Mouse (Mus musculus) B cell, adult 2 months (primary cell): Measurements from ENCODE around the gene Tmem86b.
A peak's percentile ranks its signal among the peaks of the same experiment; 100 is the strongest.

Experiments
- DNase-seq, 2 experiments: peaks; one replicate each; pipeline ENCODE4 v3.0.0; 2022

Gene Tmem86b

DNA sequence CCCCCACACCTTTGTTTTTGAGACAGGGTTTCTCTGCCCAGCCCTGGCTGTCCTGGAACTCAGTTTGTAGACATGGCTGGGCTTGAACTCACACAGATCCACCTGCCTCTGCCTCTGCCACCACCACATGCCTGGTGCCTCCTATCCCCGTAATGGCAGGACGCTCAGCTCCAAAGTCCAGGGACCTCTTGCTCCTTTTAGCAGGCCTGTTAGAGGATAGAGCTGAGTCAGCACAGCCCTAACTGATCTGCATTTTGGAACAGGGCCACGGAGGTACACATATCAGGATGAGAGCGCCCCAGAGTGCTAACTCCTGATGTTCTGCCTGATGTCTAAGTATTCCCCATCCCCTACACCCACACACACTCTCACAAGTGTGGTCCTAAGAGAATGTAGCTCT is at the start of gene Tmem86b:
Tmem86b (minus strand) TSS at position 392 of the 400 bp plus-strand sequence.
- DNase-seq = no peak

DNA sequence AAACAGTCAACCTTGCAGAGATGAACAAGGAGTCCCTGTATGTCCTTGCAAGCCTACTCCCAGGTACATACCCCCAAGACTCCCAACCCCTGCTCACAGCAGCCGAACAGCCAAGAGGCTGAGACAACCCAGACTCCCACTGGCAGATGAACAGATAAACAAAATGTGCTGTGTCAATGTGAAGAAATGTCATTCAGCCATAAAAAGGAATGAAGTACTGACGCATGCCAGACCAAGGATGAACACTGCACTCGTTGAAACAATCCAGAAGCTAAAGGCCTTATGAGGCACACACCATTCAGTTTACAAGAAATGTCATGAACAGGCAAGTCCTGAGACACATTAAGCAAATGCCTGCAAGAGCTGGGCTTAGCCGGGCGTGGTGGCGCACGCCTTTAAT is 44.0 kb upstream of the Tmem86b start:
- no peak for DNase-seq

DNA sequence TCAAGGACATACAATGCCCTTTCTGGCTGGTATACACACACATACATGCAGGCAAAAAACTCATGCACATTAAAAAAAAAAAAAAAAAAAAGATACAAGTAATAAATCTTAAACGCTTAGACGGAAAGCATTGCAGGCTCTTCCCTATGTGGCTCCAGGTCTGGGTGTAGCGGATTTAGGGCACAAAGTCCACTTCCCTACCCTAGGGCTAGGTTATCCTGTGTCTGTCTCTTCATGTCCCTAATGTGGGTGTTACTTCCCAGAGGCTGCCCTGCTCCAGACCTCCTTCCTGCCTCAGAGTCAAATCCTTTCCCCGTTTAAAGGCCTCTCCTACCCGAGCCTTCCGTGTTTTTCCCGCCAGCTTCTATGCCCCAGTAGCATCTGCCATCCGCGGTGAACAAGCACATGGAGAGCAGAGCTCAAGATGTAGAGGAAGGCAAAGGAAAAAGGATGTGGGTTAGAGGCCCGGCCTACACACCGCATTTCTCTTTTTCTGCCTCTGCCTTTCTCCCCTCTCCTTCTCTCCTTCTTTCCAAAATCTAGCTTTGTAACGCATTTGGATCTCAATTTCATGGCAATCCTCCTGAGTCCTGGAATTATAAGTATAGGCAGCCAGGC is 43.0 kb upstream of the Tmem86b start:
- DNase-seq = no peak

DNA sequence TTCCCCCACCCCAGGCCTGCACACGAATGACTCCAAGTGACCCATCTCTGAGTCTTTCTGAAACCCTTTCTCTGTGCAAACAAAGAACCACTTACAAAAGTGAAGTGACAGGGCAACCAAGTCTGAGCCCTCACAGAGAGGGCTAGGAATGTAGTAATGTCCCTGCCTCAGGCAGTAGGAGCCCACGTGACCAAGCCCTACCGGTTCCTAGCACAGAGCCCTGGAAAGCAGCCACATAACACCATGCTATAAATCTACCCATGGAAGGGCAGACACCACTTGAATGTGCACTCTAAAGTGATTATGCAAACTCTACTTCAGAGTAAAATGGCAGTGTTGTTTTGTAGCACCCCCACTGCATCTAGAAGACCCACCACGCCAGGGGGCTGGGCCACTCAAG is 40.7 kb upstream of the Tmem86b start:
- DNase-seq = no peak

DNA sequence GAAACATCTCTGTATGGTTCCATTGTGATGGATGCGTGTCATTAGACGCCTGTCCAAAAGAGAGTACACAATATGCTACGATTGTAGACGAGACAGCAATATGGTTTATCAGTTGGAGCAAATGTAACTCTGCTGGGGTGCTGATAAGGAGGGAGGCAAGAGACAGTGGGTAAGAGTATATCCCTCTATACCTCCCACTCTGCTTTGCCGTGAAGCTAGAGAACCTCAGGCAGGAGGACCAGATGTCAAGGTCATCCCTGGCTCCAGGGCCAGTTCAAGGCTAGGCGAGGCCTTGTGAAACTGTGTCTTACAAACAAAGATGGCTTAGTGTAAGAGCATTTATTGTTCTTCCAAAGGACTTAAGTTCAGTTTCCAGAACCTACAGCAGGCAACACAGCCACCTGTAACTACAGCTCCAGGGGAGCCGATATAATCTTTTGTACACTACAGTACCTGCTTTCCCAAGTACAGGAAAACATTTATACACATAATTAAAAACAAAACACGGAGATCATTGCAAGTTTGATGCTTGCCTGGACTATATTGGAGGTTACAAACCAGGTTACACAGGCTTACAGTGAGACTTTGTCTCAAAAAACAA is 39.5 kb upstream of the Tmem86b start:
- no peak for DNase-seq

DNA sequence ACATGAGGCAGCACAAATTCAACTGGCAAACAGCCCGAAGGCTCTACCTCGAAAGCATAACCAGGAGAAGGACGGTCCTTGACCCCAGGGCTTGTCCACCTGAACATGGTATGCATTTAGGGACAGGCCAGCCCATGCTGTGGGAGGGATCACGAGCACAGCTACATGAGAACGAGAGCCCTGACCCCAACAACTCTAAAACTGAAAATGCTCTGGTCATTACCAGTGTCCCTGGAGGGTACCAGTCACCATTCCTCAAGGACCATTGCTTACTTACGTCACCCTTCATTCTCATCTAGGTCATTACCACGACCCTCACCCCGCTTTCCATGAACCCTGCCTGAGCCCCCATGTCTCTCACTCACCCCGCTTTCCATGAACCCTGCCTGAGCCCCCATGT is 37.9 kb upstream of the Tmem86b start:
- DNase-seq = no peak

DNA sequence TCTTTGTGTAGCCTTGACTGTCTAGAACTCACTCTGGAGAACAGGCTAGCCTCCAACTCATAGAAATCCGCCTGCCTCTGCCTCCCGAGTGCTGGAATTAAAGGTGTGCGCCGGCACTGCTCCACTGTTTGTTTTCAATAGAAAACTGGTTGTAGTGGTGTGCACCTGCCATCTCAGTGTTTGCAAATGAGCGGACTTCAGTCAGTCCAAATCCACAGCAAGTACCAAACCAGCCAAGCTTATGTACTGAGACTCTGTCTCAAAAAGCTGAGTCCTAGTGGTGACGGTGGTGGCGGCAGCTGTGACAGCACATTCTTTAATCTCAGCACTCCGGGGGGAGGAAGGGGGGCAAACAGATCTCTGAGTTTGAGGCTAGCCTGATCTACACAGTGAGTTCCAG is 37.3 kb upstream of the Tmem86b start:
- no peak for DNase-seq

DNA sequence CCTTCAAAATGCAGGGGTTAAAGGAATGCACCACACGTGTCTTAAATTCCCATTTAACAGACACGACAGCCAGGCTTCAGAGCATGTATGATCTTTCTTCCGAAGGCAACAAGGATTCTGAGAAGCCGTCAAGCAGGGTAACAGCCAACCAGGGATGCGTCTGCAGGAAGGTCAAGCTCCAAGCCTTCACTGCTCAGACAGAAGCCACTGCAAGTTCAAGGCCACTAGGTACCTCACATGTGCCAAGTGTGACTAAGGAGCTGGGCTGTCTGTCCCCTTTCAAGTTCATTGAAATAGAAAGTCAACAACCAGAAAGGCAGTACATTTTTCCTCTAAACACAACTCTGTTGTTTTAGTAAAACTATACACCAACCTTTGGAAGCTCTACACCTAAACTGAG is 35.6 kb upstream of the Tmem86b start:
- DNase-seq = no peak

DNA sequence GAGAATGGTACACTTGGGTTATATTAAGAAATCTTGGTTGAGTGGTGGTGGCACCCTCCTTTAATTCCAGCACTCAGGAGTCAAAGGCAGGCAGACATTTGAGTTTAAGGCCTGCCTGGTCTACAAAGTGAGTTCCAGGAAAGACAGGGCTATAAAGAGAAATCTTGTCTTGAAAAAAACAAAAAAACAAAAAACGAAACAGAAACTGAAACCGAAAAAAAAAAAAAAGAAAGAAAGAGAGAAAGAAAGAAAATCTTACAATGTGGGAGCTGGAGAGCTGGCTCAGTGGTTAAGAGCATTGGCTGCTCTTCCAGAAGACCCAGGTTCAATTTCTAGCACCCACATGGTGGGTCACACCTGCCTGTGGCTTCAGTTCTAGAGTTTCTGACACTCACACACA is 32.5 kb upstream of the Tmem86b start:
- no peak for DNase-seq

DNA sequence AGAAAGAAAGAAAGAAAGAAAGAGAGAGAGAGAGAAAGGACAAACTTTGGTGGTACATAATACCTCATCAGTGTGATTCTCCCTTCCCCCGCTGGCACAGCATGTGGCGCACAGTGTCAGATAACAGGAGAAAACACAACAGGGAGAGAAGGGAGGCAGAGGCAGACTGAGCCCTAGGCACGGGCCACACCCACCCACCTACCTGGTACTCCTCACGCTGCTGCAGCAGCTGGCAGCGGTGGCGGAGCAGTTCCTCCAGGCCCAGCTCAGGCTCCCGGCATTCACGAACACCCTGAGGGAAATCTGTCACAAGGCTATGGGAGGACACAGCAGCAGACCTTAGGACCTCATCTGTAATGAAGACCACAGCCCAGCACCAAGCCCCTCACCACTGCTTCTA is 32.0 kb upstream of the Tmem86b start:
- no peak for DNase-seq

DNA sequence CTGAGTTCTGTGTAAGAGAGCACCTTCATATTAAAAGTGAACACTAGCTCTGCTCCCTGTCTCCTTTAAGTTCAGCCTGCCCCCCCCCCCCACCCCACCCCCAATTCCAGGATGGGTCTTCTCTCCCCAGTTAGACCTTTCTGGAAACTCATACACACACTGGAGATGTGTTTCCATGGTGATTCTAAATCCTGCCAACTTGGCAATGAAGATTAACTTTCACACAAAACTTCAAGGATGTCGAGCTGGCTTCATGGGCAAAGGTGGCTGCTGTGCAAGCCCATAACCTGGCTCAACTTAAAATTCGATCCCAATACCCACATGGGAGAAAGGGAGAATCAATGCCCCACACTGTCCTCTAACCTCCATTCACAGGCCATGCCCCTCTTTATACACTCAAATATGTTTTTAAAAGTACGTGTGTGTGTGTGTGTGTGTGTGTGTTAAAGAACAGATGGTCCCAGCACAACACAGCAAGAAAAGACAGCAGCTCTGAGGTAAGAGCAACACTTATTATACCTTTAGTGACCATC is 28.8 kb upstream of the Tmem86b start:
- no peak for DNase-seq

DNA sequence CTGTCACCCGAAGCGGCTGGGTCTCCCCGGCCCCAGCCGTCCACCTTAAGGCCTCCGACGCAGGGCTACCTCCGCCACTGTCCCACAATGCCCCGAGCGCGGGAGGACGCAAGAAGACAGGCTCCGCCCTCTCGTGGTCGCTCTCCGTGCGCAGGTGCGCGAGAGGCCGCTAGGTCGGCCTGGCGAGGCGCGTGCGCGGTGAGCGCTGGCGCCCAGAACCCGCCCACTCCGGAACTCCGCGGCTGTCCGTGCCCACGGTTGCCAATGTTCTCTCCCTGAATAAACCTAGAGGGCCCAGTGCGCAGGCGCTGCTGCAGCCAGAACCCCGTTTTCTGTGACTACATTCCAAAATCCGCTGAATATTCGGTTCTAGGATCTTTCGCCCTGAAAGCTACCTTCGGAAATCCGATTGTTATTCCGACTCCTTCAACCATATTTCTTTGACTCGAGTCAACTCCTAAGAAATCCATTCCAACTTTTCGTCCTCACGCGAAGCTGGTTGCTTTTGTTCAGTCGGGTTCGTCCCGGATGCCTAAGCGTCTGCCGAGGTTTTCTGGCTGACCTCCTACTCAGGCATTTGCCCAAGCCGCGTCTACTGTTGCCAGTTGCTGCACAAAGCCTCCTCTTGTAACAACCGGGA is 27.8 kb upstream of the Tmem86b start, which contains the start of gene Ppp6r1:
Ppp6r1 (minus strand) TSS at position 108 of the 640 bp plus-strand sequence.
- peak; percentile 95 for DNase-seq

DNA sequence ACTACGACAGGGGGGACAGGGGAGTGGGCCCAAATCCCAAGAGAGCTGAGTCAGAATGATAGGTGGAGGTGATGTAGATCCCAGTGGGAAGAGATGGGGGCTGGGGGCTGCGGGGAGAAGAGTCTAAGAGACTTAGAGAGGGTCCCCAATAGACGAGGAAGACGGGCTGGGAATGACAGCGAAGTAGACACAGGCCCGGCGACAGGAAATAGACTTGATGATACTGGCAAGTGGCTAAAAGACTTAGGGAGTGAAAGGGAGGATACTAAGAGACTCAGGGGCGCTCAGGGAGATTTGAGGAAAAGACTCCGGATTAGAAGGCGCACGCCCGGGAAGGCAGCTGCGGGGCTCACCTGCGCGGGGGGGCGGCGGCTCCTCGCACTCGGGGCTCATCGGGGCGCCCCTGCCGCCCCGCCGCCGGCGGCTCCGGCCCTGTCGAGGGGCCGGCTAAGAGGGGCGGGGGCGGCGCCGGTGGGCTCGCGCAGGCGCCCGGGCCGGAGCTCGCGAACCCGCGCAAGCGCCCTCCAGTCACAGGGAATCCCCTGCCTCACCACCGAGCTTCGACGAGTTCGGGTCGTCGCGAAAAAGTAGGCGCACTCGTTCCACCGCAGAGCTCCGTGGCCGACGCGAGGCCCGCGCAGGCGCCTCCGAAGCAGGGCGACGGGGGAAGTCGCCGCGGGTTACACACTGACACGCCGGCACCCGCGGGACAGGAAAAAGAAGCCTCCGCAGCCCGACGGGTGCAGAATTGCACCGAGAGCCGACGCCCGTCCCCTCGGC is 27.1 kb upstream of the Tmem86b start:
- DNase-seq = peak in 1 of 2 experiments; percentile 35

DNA sequence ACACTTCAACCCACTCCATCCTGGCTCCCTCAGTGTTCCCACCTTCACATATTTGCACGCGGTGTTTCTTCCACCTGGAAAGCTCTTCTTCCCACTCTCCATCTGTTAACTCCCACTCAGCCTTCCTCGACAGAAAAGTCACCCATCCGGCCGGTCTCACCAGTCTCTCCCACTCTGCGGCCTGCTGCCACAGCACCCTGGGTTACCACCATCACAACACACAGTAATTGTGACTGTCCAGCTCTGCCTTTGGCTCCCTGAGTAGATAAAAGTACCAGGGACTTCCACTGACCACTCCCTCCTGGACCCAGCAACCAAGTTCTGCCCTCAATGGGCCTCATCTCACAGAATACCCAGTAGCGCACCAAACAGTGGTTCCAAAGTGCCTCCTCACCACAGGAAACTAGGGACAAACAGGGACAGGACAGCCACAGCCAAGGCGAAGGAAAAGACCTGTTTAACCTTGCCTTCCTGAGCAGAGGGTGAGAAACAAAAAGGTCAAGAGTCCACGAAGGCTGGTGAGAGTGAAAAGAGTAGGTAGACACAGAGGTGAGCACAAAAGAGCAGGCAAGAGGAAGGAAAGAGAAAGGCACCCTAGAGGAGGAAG is 26.4 kb upstream of the Tmem86b start:
- DNase-seq = peak in 1 of 2 experiments; percentile 14

DNA sequence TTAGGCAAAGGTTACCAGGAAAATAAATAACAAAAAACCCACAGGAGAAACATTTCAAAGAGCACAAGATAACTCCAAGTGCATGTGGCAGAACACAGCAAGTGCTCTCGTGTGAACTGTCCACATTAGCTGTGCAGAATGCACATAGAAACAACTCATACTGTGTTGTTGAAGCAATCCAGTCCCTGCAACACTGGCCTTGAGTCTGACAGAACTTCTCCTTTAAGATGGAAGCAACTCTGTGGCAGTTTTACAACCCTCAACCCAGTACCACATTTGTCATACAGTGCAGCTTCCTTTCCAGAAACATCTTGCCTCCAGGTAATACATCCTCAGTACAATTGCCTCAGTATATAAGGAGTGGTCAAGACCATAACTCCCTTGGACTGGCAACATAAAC is 25.6 kb upstream of the Tmem86b start:
- DNase-seq = no peak

DNA sequence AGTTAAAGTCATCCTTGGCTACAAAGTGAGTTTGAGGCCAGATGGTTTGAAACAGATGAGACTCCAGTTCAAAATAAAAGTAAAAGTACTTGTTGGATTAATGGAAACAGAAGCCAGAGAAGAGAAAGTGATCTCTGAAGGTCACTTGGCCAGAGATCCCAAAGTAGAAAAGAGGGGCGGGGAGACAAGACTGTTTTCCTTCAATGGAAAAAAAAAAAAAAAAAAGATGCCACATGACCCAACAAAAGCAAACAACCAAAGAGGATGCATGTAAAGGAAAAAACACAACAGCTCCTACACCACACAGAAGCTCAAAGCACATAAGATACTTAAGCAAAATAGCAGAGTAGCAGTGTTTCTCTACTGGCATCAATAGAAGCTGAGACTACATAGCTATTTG is 24.7 kb upstream of the Tmem86b start:
- no peak for DNase-seq

DNA sequence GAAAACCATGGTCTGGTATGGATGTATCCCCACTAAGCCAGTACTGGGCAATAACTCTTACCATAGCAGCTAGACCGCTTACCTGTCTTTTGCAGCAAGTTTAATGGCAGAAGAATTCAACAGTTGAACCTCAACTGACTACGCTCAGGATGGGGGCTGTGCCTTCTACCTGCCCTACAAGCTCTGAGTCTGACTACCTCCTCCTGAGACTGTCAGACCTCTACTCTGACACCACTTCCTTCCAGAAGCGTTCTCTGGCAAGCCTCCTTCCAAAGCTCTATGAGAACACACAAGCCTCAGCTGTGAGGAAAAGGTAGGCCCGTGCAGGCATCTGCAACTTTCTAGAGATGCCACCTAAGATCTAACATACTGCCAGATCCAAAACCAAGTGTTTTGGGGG is 24.2 kb upstream of the Tmem86b start:
- no peak for DNase-seq

DNA sequence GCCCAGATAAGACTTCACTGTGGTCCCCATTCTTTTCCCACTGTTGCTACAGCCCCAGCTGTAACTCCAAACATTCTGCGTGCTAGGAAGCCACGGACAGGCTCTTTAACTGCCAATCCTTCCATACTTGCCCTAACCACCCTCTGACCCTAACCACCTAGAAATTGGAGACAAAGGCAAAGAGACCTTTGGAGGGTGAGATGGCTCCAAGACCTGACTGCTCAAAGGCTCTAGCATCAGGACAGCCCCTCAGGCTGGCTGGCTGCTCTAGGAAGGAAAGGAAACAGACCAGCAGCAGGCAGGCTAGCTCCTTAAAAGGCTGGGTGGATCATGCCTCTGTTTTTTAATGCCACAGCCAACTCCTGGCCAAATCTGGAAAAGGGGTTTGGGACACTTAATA is 23.0 kb upstream of the Tmem86b start:
- DNase-seq = no peak

DNA sequence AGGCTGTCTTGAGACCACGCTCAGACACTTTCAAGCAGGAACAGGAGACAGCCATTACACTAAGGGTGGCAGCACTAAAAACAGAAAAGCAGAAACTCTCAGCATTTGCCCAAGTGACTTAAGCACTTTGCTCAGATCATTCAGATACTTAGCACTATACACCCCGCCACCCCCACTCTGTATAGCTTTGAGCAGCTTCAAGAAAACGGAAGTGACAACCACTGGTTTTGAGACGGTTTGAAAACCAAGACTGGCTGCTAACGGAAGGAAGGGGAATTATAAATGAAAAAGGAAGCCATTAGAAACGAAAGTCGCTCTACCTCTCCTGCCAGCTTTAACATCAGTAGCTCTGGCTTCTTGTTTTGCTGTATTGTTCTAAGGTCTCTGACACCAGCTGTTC is 22.6 kb upstream of the Tmem86b start:
- peak; percentile 83 to 90 for DNase-seq

DNA sequence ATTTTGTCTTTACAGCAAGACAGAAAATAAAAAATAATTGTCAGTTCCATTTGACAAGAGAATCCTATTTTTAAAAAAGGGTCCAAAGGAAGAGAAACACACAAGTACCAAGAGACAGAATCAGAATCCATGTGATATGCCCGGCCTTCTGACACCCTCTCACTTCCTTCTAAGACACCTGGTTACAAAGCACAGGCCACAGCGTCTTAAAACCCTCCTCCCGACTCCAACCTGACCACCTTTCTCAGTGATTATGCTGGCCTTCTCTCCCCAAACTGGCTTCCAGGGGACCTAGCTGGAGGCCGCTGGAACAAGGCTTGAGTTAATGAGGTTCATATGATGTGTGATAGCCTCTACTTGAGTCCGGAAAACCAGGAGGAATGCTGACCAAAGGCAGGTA is 22.1 kb upstream of the Tmem86b start:
- no peak for DNase-seq

DNA sequence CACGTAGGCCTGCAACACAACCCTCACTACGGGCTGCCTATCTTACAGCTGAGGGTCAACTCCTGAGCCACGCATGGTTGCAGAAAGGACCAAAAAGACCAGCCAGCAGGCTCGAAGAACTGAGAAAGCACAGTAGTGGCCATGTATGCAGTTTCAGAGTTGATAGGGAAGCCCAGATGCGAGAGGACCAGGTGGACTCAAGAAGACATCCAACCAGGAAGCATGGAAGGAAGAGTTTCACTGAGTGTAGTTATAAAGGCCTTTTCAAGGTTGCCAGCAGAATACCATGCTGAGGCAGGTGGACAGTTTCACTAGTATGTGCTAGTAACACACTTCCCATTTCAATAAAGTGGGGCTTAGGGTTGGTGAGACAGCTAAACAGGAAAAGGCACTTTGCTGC is 21.5 kb upstream of the Tmem86b start:
- peak in 1 of 2 experiments; percentile 22 for DNase-seq

DNA sequence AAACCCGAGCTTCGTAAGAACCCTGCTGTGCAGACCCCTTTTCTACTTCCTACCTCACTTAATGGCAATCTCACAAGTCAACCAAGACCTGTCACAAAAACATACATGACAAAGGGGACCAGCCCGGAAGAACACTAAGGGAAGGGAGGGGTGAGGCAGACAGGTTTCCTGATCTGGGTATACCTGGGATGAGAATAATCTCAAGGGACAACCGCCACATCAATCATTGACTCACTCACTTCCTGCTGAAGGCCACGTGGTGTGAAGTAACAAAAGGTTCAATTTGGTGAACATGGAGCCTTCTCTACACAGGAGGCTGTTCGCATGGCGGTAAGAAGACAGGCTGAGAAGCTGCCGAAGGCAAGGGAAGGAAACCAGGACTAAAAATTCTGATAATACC is 20.4 kb upstream of the Tmem86b start:
- DNase-seq = peak; percentile 54 to 65

DNA sequence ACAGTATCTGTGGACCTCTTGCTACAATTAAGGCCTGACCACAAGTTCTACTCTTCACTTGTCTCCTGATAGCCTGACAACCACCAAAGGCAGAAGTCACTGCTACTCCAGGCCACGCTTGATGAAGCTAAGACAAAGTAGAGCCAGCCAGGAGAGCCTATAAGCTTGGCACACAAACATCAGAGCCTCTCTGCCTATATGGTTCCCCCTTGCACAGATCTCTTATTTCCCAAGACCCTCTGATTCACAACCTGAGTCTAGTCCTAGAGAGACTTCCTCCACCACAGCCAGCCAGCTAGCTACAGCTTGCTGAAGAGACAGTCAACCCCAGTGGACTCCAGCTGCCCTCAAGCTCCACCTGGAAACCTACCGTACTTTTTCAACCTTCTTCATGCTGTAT is 16.8 kb upstream of the Tmem86b start:
- peak; percentile 28 to 32 for DNase-seq
